Mouse (Mus musculus): Measurements from ENCODE around the gene Bcor.

- no peak for TF ChIP-seq CTCF (IDR thresholded peaks at IDR 0.05; ENCODE audit: low read depth, low read length)
- TF ChIP-seq POLR2AphosphoS5 (IDR thresholded peaks at IDR 0.05; ENCODE audit: insufficient replicate concordance, low read depth, low read length): no peak
- TF ChIP-seq GATA1 (IDR thresholded peaks at IDR 0.05; ENCODE audit: borderline replicate concordance, low read length): no peak
Observed at GRCm38 (mm10) chrX:11993641-11994419, 166.3 kb downstream of the Bcor start.

All from G1E (cell line).